Mouse (Mus musculus) G1E (cell line): ENCODE data around the gene Sae1. TPM values are rescaled to one million over a fixed set of nuclear protein-coding genes. Genes with fewer than 3 reads are reported as not detected.

Source experiments
- ATAC-seq: 2 replicates; pipeline ENCODE4 v1.8.0; 2016; ENCODE audit warnings: mild to moderate bottlenecking; ENCODE audit not compliant: insufficient number of reproducible peaks, poor library complexity, low FRiP score, severe bottlenecking; ENCODE audit errors: extremely low read depth
- DNase-seq: peaks from one replicate; pipeline ENCODE4 v3.0.0; 2012; ENCODE audit warnings: low spot score
- H3K27me3 ChIP-seq: 2 replicates; pipeline ENCODE4 v1.6.1; 2012; ENCODE audit warnings: mild to moderate bottlenecking, low read length, inconsistent platforms; ENCODE audit not compliant: insufficient read depth
- H3K36me3 ChIP-seq: replicated peaks from 2 replicates; pipeline ENCODE3; 2012; ENCODE audit warnings: mild to moderate bottlenecking, inconsistent platforms
- H3K4me1 ChIP-seq: 2 replicates; pipeline ENCODE4 v1.6.1; 2012; ENCODE audit warnings: low read depth, low read length, inconsistent platforms, mixed read lengths; ENCODE audit not compliant: insufficient read depth
- H3K4me3 ChIP-seq: 2 replicates; pipeline ENCODE4 v1.5.1; 2012; ENCODE audit warnings: low read depth, mild to moderate bottlenecking, inconsistent platforms, low read length, moderate library complexity, mixed read lengths
- H3K9me3 ChIP-seq: replicated peaks from 2 replicates; pipeline ENCODE4 v1.6.1; 2012; ENCODE audit warnings: inconsistent platforms
- CTCF ChIP-seq: IDR thresholded peaks from 2 replicates; pipeline ENCODE4 v1.5.1; 2012; ENCODE audit warnings: low read depth, low read length, inconsistent platforms, mixed read lengths
- GATA1 ChIP-seq: IDR thresholded peaks from 2 replicates; pipeline ENCODE4 v1.6.1; 2012; ENCODE audit warnings: borderline replicate concordance, low read length, inconsistent platforms, mixed read lengths
- GATA2 ChIP-seq: IDR thresholded peaks from 2 replicates; pipeline ENCODE4 v1.6.1; 2012; ENCODE audit warnings: low read depth, low read length, inconsistent platforms, borderline replicate concordance
- POLR2AphosphoS5 ChIP-seq: IDR thresholded peaks from 2 replicates; pipeline ENCODE4 v1.6.1; 2012; ENCODE audit warnings: low read depth, low read length, inconsistent platforms; ENCODE audit not compliant: insufficient replicate concordance
- TAL1 ChIP-seq: conservative IDR thresholded peaks from 2 replicates; pipeline ENCODE4 v1.6.1; 2012; ENCODE audit warnings: low read depth, low read length, inconsistent platforms, mixed read lengths
- polyA plus RNA-seq: library from polyadenylated mRNA; stranded (reverse); fragments of >175 nt; gene quantifications from 2 replicates; pipeline ENCODE4 v1.2.3, GENCODE M21; 2012
- total RNA-seq, 2 experiments: library from RNA; stranded (forward) in 1 of 2; stranded (reverse) in 1 of 2; fragments of 200-1000 nt in 1 of 2; fragments of >200 nt in 1 of 2; fragmentation: Nextera tagmentation in 1 of 2; gene quantifications; 2 replicates each; pipeline ENCODE4 v1.2.3; 2014 to 2017

Gene Sae1
- total and polyA plus RNA-seq, 3 experiments = 49.5 to 383 (median 105) TPM

DNA sequence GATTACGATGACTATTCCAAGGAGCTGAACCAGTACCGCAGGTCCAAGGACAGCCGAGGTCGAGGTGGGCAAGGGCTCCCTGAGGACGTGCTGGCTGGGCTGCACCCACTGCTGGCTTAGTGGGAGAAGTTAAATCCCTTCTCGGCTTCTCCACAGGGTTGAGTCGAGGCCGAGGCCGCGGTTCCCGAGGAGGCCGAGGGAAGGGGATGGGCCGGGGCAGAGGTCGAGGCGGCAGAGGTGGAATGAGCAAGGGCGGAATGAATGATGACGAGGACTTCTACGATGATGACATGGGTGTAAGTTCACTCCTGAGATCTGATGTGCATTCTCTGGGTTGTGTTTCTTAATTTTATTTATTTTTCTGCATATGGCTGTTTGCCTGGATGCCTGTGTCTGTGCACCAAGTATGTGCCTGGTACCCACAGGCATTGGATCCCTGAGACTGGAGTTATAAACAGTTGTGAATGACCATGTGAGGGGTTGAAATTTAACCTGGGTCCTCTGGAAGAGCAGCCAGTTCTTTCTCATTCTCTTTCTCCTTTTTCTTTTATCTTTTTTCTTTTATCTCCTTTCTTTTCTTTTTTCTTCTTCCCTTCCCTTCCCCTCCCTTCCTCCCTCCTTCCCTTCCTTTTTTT lies 34.7 kb upstream of the Sae1 start:
- H3K36me3 ChIP-seq = peaks cover 98% of the 10 kb centered on the region
- no peaks in the 10 kb centered on the region for H3K9me3 ChIP-seq
- peaks cover 10% of the 10 kb centered on the region; the same call in 1 of the 2 replicates for H3K4me1 ChIP-seq
- DNase-seq (no peak), ATAC-seq (no peak)
- no peak overlapping the region for H3K4me3 ChIP-seq
- TF ChIP-seq POLR2AphosphoS5 (no peak), TAL1 (no peak), CTCF (no peak), GATA2 (no peak), GATA1 (no peak)
- no peaks in the 10 kb centered on the region for H3K27me3 ChIP-seq

- DNase-seq (no peak), ATAC-seq (no peak)
- Histone ChIP-seq H3K9me3 (no peaks in the 10 kb centered on the region), H3K4me3 (no peak overlapping the region), H3K4me1 (peaks cover 20% of the 10 kb centered on the region), H3K36me3 (peaks cover 98% of the 10 kb centered on the region), H3K27me3 (no peaks in the 10 kb centered on the region)
- TF ChIP-seq POLR2AphosphoS5 = no peak
- TF ChIP-seq GATA1 = no peak
- TF ChIP-seq TAL1 = no peak
- TF ChIP-seq GATA2 = no peak
- TF ChIP-seq CTCF = no peak
These were observed 33.0 kb upstream of the Sae1 start for GRCm38 (mm10) chr7:16420493-16421118.

DNA sequence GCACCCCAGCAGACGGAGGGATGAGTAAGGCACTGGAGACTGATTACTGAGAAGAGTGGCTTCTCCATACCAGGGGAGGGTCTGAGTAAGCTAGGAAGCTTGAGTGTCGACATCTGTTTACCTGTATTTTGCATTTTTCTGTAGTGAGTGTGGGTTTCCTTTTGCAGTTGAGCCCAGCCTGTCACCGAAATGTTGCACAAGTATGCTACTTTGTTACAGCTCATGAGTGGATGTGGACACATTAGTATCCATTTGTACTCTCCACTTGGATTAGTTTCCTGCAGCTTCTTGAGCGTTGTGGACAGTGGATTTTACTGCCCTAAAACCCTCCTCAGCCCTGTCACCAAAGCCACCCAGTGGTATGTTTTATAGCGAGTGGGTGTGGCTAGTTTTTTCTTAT lies 31.1 kb upstream of the Sae1 start:
- Histone ChIP-seq H3K4me1 (peaks cover 36% of the 10 kb centered on the region), H3K4me3 (no peak overlapping the region), H3K36me3 (peaks cover 98% of the 10 kb centered on the region), H3K9me3 (no peaks in the 10 kb centered on the region), H3K27me3 (no peaks in the 10 kb centered on the region)
- ATAC-seq (no peak), DNase-seq (no peak)
- TF ChIP-seq GATA1 = no peak
- TF ChIP-seq CTCF = no peak
- no peak for TF ChIP-seq POLR2AphosphoS5
- TF ChIP-seq TAL1 = no peak
- no peak for TF ChIP-seq GATA2

GRCm38 (mm10) chr7:16417141-16417771 lies 29.6 kb upstream of the Sae1 start:
- H3K4me3 ChIP-seq = no peak overlapping the region
- no peak for TF ChIP-seq POLR2AphosphoS5
- TF ChIP-seq GATA1 = no peak
- TF ChIP-seq CTCF = no peak
- no peak for TF ChIP-seq TAL1
- no peak for TF ChIP-seq GATA2
- no peaks in the 10 kb centered on the region for H3K27me3 ChIP-seq
- H3K4me1 ChIP-seq = peaks cover 46% of the 10 kb centered on the region
- no peak for DNase-seq
- no peaks in the 10 kb centered on the region for H3K9me3 ChIP-seq
- ATAC-seq = no peak
- H3K36me3 ChIP-seq = peaks cover 99% of the 10 kb centered on the region

DNA sequence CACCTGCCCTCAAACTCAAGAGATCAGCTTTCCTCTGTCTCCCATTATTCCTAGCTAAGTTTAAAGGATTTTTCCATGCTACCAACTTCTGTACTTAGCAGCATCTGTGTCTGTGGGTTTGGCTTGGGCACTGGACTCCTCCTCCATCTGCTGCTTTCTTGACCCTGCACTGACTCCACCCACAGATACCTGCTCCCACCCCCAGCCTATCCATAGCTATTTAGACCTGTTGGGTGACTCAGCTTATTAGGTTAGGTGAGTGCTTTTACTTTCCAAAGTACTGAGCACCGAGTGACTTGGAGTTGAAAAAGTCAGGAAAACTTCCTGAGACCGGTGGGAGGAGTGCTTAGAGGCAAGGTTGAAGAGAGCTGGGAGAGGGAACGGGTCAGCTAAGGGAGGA lies 27.8 kb upstream of the Sae1 start:
- DNase-seq = no peak
- Histone ChIP-seq H3K27me3 (no peaks in the 10 kb centered on the region), H3K9me3 (no peaks in the 10 kb centered on the region), H3K4me1 (peaks cover 63% of the 10 kb centered on the region), H3K4me3 (no peak overlapping the region), H3K36me3 (peaks cover 99% of the 10 kb centered on the region)
- no peak for ATAC-seq
- no peak for TF ChIP-seq POLR2AphosphoS5
- TF ChIP-seq TAL1 = no peak
- no peak for TF ChIP-seq GATA1
- no peak for TF ChIP-seq GATA2
- TF ChIP-seq CTCF = no peak

GRCm38 (mm10) chr7:16412930-16413329 lies 25.3 kb upstream of the Sae1 start:
- DNase-seq = no peak
- no peak for TF ChIP-seq GATA2
- TF ChIP-seq TAL1 = no peak
- TF ChIP-seq GATA1 = no peak
- TF ChIP-seq POLR2AphosphoS5 = no peak
- no peak for TF ChIP-seq CTCF
- Histone ChIP-seq H3K4me1 (peaks cover 69% of the 10 kb centered on the region), H3K36me3 (peaks cover 96% of the 10 kb centered on the region), H3K4me3 (no peak overlapping the region), H3K27me3 (no peaks in the 10 kb centered on the region), H3K9me3 (no peaks in the 10 kb centered on the region)
- ATAC-seq = no peak
